Mouse (Mus musculus) ovary, postnatal 14 days (tissue): ENCODE measurements around the gene Ints3.
A peak's percentile ranks its signal among the peaks of the same experiment; 100 is the strongest.

Experiments
- DNase-seq: peaks from one replicate; pipeline ENCODE4 v3.0.0; 2022; ENCODE audit warnings: low spot score

Ints3 gene

GRCm38 (mm10) chr3:90445417-90446200 is 12.2 kb upstream of the Ints3 start:
- DNase-seq: no peak

- no peak for DNase-seq
These were observed 10.6 kb upstream of the Ints3 start for GRCm38 (mm10) chr3:90443977-90444376.

- no peak for DNase-seq
These were observed 7.3 kb upstream of the Ints3 start for GRCm38 (mm10) chr3:90440756-90441155.

- DNase-seq: no peak
These were observed 3.7 kb upstream of the Ints3 start for GRCm38 (mm10) chr3:90437131-90437530.

- no peak for DNase-seq
These were observed 780 bp upstream of the Ints3 start for GRCm38 (mm10) chr3:90434073-90434730.

- DNase-seq: no peak
These were observed 607 bp downstream of the Ints3 start for GRCm38 (mm10) chr3:90432811-90433219.

GRCm38 (mm10) chr3:90432348-90432747 is 1.1 kb downstream of the Ints3 start:
- DNase-seq: no peak

- no peak for DNase-seq
These were observed 3.8 kb downstream of the Ints3 start for GRCm38 (mm10) chr3:90429576-90429975.

GRCm38 (mm10) chr3:90428186-90428585 is 5.2 kb downstream of the Ints3 start:
- DNase-seq: no peak

- no peak for DNase-seq
These were observed 5.8 kb downstream of the Ints3 start for GRCm38 (mm10) chr3:90427574-90427973.

GRCm38 (mm10) chr3:90425499-90425898 is 7.9 kb downstream of the Ints3 start:
- DNase-seq: no peak

GRCm38 (mm10) chr3:90423549-90423948 is 9.9 kb downstream of the Ints3 start:
- no peak for DNase-seq

- DNase-seq: no peak
These were observed 12.7 kb downstream of the Ints3 start for GRCm38 (mm10) chr3:90420696-90421095.

GRCm38 (mm10) chr3:90413011-90413396 is 20.4 kb downstream of the Ints3 start:
- no peak for DNase-seq

GRCm38 (mm10) chr3:90412312-90413010 is 21.0 kb downstream of the Ints3 start:
- DNase-seq: peak; percentile 75

GRCm38 (mm10) chr3:90408721-90409120 is 24.7 kb downstream of the Ints3 start:
- DNase-seq: no peak

- no peak for DNase-seq
These were observed 27.0 kb downstream of the Ints3 start for GRCm38 (mm10) chr3:90406414-90406813.

GRCm38 (mm10) chr3:90404609-90405008 is 28.8 kb downstream of the Ints3 start:
- DNase-seq: no peak

GRCm38 (mm10) chr3:90404121-90404520 is 29.3 kb downstream of the Ints3 start:
- DNase-seq: no peak

GRCm38 (mm10) chr3:90400993-90401392 is 32.4 kb downstream of the Ints3 start:
- no peak for DNase-seq

GRCm38 (mm10) chr3:90395629-90396028 is 37.8 kb downstream of the Ints3 start:
- no peak for DNase-seq

GRCm38 (mm10) chr3:90392661-90393060 is 40.8 kb downstream of the Ints3 start:
- DNase-seq: no peak

- no peak for DNase-seq
These were observed 41.5 kb downstream of the Ints3 start for GRCm38 (mm10) chr3:90391941-90392340.
